Mouse (Mus musculus) spleen, adult 12 weeks (tissue): ENCODE data around the gene Ell2.
"Not testable (repeated sequence)": the region's sequence is repeated elsewhere in the genome, so short reads cannot be mapped to it uniquely, and the experiment has no call there.

Experiments
- DNase-seq: peaks from one replicate; pipeline ENCODE4 v3.0.0; 2022; ENCODE audit warnings: low spot score

Gene Ell2

DNA sequence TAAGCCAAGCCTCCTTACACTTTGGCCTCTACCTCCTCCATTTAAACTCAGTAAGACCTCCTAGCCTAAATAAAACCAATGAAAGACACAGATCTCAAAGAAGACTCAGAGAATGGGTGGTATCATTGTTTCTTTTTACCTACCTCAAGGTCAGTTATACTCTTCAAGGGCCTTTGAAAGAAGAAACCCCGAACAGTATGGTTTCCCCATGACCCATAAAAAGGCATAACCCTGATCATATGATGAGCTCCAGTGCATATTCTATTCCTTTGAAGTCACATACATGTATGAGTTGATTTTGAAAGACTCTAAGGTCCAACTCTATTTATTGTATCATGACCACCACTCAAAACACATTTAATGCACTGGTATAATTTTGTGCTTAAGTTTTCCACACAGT lies at the start of gene Ell2:
TSS of gene Ell2 (plus strand) at position 301 of the 400 bp plus-strand sequence.
- no peak for DNase-seq

DNA sequence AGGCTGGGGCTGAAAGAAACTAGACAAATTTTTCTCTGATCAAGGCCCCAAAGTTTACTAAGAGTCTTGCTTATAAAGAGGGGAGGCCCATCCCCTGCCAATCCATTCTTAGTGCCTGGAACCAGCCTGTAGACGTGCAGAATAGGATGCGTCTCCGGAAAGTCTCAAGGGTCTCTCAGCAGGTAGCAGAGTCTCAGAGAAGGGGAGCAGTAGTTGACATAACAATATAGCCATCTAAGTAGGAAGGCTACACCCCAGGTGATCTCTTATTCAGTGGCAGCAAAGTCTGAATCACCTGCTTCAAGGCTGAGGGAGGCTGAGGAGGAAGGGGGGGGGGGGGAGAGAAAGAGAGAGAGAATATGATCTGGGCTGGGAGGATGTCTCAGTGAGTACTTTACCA lies 21.1 kb upstream of the Ell2 start:
- no peak for DNase-seq

- no peak for DNase-seq
These were observed 19.6 kb upstream of the Ell2 start for GRCm38 (mm10) chr13:75686995-75687394.

DNA sequence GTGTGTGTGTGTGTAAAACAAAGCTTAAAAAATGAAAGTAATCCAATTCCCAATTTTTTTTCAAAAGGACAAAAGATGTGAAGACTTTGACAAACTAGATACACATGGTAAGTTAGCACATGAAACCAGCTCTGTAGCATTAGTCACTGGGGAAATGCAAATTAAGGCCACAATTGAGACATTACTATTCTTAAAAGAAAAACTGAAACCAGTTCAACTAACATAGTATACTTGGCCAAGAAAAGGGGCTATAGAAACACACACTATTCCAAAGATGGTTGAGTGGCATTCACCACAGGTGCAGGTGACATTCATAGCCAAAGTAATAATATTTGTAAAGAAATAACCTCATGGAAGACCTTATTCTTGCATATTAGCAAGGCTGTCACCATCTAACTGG lies 14.9 kb upstream of the Ell2 start:
- no peak for DNase-seq

DNA sequence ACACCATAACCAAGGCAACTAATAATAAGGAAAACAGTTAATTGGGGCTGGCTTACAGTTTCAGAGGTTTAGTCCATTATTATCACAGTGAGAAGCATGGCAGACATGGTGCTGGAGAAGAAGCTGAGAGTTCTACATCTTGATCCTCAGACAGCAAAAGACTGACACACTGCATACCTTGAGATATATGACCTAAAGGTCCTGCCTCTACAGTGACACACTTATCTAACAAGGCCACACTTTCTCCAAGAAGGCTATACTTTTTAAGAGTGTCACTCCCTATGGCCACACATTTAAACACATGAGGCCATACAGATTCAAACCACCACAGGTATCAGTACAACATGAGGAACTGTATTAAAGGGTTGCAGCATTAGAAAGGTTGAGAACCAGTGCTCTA lies 13.5 kb upstream of the Ell2 start:
- DNase-seq: no peak

DNA sequence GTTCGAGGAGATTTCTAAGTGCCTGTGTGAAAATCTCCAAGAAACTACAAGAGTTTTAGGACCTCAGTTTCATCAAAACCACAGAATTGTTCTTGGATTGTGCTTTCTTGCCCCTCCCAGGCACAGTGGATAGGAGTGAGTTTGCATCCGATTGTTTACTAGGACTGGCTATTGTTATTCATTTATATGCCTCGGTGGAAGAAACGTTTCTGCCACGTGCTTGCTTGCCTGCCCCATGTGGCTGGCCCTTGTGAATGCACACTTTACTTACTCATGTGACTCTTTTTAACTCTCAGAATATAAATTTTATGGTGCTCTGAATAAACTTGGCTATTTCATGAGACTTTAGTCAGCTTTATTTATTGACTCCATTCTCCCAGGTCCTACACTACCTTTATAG lies 3.7 kb upstream of the Ell2 start:
- DNase-seq: no peak

DNA sequence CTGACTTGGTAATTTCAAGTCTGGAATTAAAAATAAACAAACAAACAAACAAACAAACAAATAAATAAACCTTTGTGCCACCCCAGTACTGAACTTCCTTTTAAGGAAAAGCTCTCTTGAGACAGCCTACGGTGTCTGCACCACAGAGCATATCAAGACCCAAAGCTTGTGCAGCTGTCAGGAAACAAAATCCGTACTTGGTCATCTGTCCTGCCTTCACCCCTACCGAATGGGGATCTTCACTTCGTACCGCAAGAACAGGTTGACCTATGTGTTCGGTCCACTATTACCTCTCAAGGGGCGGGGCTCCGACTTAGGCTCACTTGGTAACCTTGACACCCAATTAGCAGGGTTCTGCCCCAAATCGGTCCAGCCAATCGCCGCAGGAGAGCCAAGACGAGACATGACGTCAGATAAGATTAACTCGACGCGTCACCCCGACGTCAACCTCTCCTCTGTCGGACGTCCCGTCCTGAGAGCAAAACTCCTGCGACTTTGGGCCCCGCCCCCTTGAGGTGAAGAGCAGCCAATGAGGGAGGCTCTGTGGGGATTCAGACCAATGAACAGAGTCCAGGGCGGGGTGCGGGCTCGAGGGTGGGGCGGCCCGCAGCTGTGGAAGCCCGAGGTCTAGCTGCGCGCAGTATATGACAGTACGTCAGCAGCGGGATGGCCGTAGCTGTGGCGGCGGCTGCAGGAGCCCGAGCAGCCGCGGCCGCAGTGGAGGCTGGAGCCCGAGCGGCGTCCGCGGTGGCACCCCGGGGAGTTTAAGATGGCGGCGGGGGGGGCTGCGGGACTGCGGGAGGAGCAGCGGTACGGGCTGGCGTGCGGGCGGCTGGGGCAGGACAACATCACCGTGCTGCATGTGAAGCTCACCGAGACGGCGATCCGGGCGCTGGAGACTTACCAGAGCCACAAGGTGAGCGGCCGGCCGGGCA lies 592 bp downstream of the Ell2 start:
- DNase-seq: peak; percentile 93

GRCm38 (mm10) chr13:75707821-75708636 lies 1.5 kb downstream of the Ell2 start:
- peak; percentile 53 for DNase-seq

DNA sequence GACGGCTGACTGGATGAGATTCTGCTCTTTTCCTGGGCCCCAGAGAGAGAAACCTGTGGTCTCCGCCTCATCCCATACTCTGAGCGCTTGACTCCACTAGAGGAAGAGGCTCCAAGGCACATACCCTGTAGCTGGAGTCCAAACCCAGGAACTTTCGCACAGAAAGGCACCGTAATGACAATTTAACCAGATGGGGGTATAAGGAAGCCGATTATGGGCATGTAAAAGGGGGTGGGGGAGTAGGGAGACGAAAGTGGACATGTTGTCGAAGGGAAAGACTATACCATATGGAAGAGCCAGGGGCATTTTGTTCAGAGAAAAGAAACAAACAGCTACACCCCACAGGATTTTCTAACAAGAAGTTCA lies 2.1 kb downstream of the Ell2 start:
- no peak for DNase-seq

- no peak for DNase-seq
These were observed 2.6 kb downstream of the Ell2 start for GRCm38 (mm10) chr13:75709026-75709778.

DNA sequence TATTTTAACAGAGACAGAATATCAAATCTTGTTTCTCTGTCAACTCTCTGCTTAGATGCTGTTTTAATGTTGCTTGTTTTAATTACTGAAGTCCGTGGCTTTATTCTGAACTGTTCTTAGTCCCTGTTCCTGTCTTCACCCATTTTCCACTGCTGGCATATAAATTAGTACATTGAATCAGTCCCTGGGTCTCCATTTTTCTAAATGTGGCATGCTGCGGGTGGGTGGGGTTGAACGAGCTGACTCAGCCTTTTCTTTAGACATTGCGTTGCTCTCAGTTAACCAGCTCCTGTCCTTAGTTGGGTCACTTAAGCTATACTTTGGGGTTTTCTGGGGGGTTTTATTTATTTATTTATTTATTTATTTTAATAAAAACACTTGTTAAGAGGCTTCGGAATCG lies 3.6 kb downstream of the Ell2 start:
- DNase-seq: no peak

- not testable (repeated sequence) for DNase-seq
These were observed 5.0 kb downstream of the Ell2 start for GRCm38 (mm10) chr13:75711517-75711916.

DNA sequence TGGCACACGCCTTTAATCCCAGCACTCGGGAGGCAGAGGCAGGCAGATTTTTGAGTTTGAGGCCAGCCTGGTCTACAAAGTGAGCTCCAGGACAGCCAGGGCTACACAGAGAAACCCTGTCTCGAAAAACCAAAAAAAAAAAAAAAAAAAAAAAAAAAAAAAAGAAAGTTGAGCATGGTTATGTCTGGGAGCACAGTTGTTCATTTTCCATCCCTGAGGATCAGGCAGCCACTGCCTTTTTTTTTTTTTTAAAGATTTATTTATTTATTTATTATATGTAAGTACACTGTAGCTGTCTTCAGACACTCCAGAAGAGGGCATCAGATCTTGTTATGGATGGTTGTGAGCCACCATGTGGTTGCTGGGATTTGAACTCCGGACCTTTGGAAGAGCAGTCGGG lies 6.0 kb downstream of the Ell2 start:
- DNase-seq: not testable (repeated sequence)

DNA sequence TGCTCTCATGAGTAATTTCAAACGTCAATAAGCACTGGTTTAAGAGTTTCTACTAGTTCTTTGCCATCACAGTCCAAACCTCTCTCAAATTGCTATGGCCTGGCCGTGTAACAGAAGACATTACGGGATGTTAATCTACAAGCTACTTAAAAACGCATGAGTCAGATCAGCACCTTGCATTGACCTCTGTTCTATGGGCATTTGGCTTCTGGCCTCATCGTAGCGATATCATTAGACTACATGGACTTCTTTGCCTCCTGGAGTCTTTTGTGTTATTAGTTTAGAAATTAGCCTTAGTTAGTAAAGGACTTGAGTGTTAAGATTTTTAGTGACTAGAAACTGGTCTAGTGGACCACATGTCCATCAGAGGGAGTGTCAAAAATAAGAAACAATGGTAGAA lies 7.8 kb downstream of the Ell2 start:
- no peak for DNase-seq

DNA sequence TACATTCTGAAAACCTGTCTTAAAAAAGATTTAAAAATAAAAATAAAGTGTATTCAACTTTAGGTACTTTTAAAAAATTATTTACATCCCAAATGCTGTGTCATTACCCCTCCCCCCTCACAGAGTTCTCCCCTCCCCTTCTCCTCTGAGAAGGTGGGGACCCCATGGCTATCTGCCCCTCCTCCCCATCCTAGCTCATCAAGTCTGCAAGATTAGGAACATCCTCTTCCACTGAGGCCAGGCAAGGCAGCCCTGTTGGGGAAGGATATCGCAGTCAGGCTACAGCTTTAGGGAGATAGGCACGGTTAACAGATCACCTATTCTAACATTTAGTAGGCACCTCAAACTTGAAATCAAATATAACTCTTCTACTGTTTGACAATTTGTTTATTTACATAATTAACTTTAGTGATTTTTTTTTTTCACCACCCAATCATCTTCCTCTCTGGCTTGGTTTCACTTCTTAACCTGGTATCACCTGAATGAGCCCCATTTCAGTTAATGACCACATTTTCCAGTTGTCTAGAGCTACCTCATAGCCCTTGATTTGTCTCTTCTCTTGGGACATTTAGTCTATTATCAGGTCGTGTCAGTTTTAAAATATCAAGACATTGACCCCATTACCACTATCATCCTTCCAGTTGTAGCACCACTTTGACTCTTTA lies 11.2 kb downstream of the Ell2 start:
- no peak for DNase-seq

- DNase-seq: no peak
These were observed 11.8 kb downstream of the Ell2 start for GRCm38 (mm10) chr13:75718376-75718775.

GRCm38 (mm10) chr13:75719645-75720044 lies 13.1 kb downstream of the Ell2 start:
- no peak for DNase-seq

DNA sequence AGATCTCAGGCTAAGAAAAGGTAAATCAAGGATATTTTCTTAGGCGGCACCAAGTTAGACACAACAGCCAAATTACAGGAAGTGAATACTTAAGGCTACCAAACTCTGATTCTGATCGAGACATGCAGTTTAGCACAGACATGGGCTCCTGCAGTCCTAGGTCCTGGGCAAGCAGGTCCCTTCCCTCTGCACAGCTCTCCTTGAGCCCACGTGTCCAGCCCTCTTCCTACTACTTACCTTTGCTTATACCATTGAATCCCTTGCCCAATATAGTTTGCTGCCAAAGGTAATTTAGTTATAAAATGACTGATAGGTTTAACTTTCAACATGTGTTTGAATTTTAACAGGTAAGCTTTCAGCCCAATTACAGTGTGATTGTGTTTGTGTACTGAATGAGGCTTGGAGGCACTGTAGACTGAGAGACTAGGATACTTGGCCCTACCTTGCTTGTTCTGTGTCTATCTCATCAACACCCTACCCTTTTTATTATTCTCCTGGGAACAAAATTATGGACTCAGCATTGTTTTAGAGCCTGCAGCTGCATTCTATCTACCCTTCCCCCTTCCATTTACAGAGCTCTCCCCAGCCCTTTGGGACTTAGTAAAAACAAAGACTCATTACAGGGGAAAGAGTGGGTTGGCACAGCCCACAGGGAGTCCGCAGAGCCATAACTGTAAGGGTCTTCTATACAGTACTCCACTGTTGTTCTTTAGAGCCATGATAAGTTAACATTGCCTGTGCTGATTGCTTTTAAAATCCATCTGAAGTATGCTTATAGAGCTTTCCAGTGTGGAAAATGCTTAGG lies 20.2 kb downstream of the Ell2 start:
- no peak for DNase-seq

DNA sequence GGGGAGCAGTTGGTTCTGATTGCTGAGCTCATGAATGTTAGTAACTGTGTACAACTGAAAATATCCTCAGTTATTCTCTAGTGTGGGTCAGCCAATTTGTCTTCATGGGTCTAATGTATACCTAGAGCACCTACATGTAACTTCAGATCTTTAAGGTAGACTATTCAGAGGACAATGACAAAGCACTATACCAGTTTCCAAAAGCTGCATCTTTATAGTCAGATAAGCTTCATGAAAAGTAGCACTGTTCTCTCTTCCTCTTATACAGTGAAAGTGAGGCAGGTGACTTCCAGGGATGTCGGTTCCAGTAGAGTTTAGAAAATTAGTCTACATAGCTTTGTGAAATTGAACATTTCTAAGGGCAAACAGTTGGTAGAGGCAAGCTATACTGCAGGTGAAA lies 21.4 kb downstream of the Ell2 start:
- no peak for DNase-seq

DNA sequence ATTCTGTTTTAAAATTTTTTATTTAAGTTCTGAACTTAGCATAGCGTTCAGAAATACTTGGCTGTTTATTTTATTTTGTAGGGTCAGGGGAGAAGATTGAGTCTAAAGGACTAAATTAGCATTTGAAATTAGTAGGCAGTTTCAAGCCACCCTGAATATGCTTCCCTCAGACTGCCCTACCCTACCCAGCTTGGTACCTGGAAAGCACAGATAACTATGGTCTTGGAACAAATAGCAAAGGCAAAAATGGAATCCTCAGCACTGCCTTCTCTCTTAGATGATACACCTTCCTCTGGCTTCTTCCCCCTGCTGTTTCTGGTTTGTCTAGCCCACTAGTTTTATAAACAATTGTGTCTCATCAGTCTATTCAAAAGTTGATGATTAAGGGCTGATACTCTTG lies 23.3 kb downstream of the Ell2 start:
- DNase-seq: no peak

- DNase-seq: no peak
These were observed 24.2 kb downstream of the Ell2 start for GRCm38 (mm10) chr13:75730717-75731116.
